Mouse (Mus musculus) E14TG2a.4 (cell line): ENCODE results near the gene Cadm2.

Experiments
- H3K27me3 ChIP-seq: 2 replicates; pipeline ENCODE4 v1.6.1; 2014; ENCODE audit warnings: low read length, control low read depth; ENCODE audit not compliant: insufficient read depth
- H3K36me3 ChIP-seq: 2 replicates; pipeline ENCODE4 v1.6.1; 2014; ENCODE audit warnings: low read length, control low read depth; ENCODE audit not compliant: insufficient read depth
- H3K4me1 ChIP-seq: replicated peaks from 2 replicates; pipeline ENCODE4 v1.6.1; 2014; ENCODE audit warnings: low read depth, low read length, control low read depth
- H3K4me3 ChIP-seq: replicated peaks from 2 replicates; pipeline ENCODE4 v1.5.1; 2014; ENCODE audit warnings: mild to moderate bottlenecking, low read length
- H3K9me3 ChIP-seq: 2 replicates; pipeline ENCODE4 v1.6.1; 2014; ENCODE audit warnings: low read length, control low read depth
- CTCF ChIP-seq: conservative IDR thresholded peaks from 2 replicates; pipeline ENCODE4 v1.5.1; 2014; ENCODE audit warnings: low read length
- NANOG ChIP-seq: IDR thresholded peaks from 2 replicates; pipeline ENCODE4 v1.6.1; 2014; ENCODE audit warnings: borderline replicate concordance, low read length, mixed read lengths
- POU5F1 ChIP-seq: IDR thresholded peaks from 2 replicates; pipeline ENCODE4 v1.6.1; 2014; ENCODE audit warnings: low read length, borderline replicate concordance

The Cadm2 gene

DNA sequence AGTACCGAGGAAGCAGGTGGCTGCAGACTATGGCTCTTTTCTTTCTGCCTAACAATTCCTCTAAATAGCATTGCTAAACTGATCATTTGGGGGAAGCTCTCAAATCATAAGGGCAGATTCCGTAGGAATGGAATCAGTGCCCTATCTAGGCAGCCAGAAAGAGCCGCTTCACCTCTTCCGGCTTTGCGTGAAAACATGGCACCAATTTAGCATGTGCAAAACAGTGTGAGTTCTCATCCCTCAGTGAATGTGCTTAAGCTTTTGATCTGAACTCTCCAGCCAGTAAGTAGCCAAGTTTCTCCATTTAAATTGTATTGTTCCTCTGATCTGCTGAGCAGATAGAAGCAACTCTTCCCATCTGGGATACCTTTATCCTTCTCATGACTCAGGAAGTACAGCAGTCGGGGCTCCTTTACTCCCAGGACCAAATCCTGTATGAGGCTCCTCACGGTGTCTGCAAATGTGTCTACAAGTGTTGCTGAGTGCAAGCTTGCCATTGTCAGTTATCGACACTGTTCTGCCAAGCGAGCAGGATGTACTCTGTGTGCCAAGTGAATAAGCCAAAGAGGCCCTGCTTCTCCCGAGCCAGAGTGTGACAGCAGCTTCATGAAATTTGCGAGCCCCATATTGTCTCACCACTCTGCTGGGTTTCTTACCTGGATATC lies 970.2 kb downstream of the Cadm2 start:
- Histone ChIP-seq H3K4me1 (no peaks in the 10 kb centered on the region), H3K27me3 (no peaks in the 10 kb centered on the region), H3K4me3 (no peak overlapping the region), H3K36me3 (no peaks in the 10 kb centered on the region), H3K9me3 (no peaks in the 10 kb centered on the region)
- TF ChIP-seq NANOG (no peak), CTCF (no peak), POU5F1 (no peak)

- Histone ChIP-seq H3K27me3 (no peaks in the 10 kb centered on the region), H3K4me3 (no peak overlapping the region), H3K9me3 (no peaks in the 10 kb centered on the region), H3K36me3 (no peaks in the 10 kb centered on the region), H3K4me1 (no peaks in the 10 kb centered on the region)
- TF ChIP-seq CTCF: no peak
- TF ChIP-seq POU5F1: no peak
- TF ChIP-seq NANOG: no peak
Observed at GRCm38 (mm10) chr16:66647798-66648197, 972.9 kb downstream of the Cadm2 start.

GRCm38 (mm10) chr16:66643606-66644005 lies 977.1 kb downstream of the Cadm2 start:
- Histone ChIP-seq H3K4me3 (no peak overlapping the region), H3K9me3 (no peaks in the 10 kb centered on the region), H3K27me3 (no peaks in the 10 kb centered on the region), H3K36me3 (no peaks in the 10 kb centered on the region), H3K4me1 (no peaks in the 10 kb centered on the region)
- no peak for TF ChIP-seq POU5F1
- no peak for TF ChIP-seq NANOG
- TF ChIP-seq CTCF: no peak

DNA sequence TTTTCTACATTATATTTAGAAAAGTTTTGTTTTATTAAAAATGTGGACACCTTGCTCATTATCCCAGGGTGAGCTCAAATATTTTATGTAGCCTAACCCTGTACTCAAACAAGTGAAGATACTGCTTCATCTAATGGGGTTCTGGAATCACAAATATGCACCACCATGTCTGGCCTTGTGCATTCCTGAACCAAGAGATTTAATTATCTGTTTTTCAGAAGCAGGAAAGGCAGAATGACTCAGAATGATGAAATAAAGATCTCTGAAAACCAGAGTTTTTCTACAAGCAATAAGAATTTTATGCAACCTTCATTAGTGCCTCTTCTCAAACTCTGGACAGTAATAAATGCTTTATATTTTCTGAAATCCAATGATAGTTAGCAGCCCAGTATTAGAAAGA lies 993.2 kb downstream of the Cadm2 start:
- Histone ChIP-seq H3K27me3 (no peaks in the 10 kb centered on the region), H3K4me3 (no peak overlapping the region), H3K36me3 (no peaks in the 10 kb centered on the region), H3K9me3 (no peaks in the 10 kb centered on the region), H3K4me1 (no peaks in the 10 kb centered on the region)
- TF ChIP-seq NANOG: no peak
- no peak for TF ChIP-seq CTCF
- no peak for TF ChIP-seq POU5F1

GRCm38 (mm10) chr16:66622423-66622822 lies 998.3 kb downstream of the Cadm2 start:
- Histone ChIP-seq H3K4me1 (no peaks in the 10 kb centered on the region), H3K4me3 (no peak overlapping the region), H3K9me3 (no peaks in the 10 kb centered on the region), H3K27me3 (no peaks in the 10 kb centered on the region), H3K36me3 (no peaks in the 10 kb centered on the region)
- no peak for TF ChIP-seq NANOG
- TF ChIP-seq POU5F1: no peak
- TF ChIP-seq CTCF: no peak

DNA sequence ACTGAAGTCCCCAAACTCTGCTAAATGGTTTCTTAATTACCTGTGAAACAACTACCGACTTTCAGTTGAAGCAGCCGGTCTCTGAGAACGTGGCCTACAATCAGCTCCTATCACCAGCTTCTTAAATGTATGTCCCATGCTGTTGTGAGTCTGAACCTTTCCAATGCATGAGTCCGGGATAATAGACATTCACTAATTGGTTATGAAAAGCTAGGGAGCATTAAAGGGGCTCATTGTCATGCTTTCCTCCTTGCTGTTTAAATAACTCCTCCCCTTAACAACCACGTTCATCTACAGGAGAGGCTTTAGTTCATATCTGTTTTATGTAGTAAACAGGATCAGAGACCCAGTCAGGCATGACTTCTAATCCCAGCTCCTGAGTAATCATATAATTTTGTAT lies 1008.1 kb downstream of the Cadm2 start:
- Histone ChIP-seq H3K36me3 (no peaks in the 10 kb centered on the region), H3K9me3 (no peaks in the 10 kb centered on the region), H3K27me3 (no peaks in the 10 kb centered on the region), H3K4me1 (no peaks in the 10 kb centered on the region), H3K4me3 (no peak overlapping the region)
- TF ChIP-seq POU5F1: no peak
- TF ChIP-seq NANOG: no peak
- TF ChIP-seq CTCF: no peak
